Mouse (Mus musculus) kidney, adult 10 weeks (tissue): ENCODE measurements around the gene Tom1l2. TPM values are rescaled to one million over a fixed set of nuclear protein-coding genes. Genes with fewer than 3 reads are reported as not detected.

ENCODE experiments used
- polyA plus RNA-seq: library from polyadenylated mRNA; stranded (reverse); fragments of 350-450 nt; fragmentation: Illumina TruSeq; extraction: RNeasy Lipid Tissue Mini Kit (QIAGEN cat#74804); gene quantifications from one replicate; pipeline ENCODE4 v1.2.3, GENCODE M21; 2014; ENCODE audit warnings: low read depth, low replicate concordance

Gene Tom1l2
- 16.5 TPM for polyA plus RNA-seq

GRCm38 (mm10) chr11:60352559-60353411 is at the start of gene Tom1l2, which contains the start of gene Drc3:
Gene Tom1l2 (minus strand): TSS chr11:60352905.
Gene Drc3 (plus strand): TSS chr11:60353329.

GRCm38 (mm10) chr11:60222469-60223236 is 130.1 kb downstream of the Tom1l2 start, which contains the start of gene Srebf1:
Gene Srebf1 (minus strand): TSS chr11:60222581.

Other genes starting within 250 kb of the Tom1l2 start
- gene Rai1, start 247.9 kb downstream of the Tom1l2 start, polyA plus RNA-seq, result 1.0 TPM
- gene Srebf1, start 130.3 kb downstream of the Tom1l2 start, polyA plus RNA-seq, result 0.28 TPM
- gene Drc3, start 424 bp upstream of the Tom1l2 start, polyA plus RNA-seq, result 0.81 TPM
- 34.6 TPM for gene Gid4, start 64.2 kb upstream of the Tom1l2 start, polyA plus RNA-seq
- 8.7 TPM for gene Atpaf2, start 65.6 kb upstream of the Tom1l2 start, polyA plus RNA-seq
- gene Drg2, start 101.7 kb upstream of the Tom1l2 start, polyA plus RNA-seq, result 25.3 TPM
- not detected for gene Myo15, start 116.4 kb upstream of the Tom1l2 start, polyA plus RNA-seq
- 79.5 TPM for gene Alkbh5, start 183.5 kb upstream of the Tom1l2 start, polyA plus RNA-seq